Mouse (Mus musculus): Measurements from ENCODE around the gene Gm5724. TPM values are rescaled to one million over a fixed set of nuclear protein-coding genes. Genes with fewer than 3 reads are reported as not detected.

Gene Gm5724
- total RNA-seq (2021), result not detected

GRCm38 (mm10) chr6:141773710-141774109 is at the start of gene Gm5724:
Gm5724 (minus strand) TSS chr6:141773810.
- intact Hi-C loops (cut with DNase I), result no loop called here
- no peak for DNase-seq (ENCODE audit: extremely low spot score in 1 of 2, low spot score in 2 of 2)

DNA sequence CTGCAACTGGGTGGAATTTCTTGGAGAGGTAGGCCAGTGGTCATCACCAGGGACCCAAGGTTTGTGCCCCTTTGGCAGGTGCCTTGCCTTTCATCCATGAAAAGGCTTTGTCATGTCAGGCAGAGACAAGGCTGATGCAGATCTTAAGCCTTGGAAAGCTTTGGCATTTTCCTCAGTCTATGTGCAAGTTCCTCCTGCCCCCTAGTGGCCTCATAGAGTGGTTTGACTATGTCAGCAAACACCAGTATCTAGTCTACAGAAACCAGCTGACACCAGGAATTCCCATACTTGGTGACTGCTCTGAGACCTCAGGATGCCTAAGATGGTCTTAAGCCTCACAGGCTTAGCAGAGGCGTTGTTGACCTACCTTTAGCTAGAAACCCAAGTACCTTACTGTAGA is 24.2 kb upstream of the Gm5724 start:
- peak in 1 of 2 experiments; percentile 38 for DNase-seq (ENCODE audit: extremely low spot score in 1 of 2, low spot score in 2 of 2)
- intact Hi-C loops (cut with DNase I), result no loop called here

GRCm38 (mm10) chr6:141774476-141774875 is 866 bp upstream of the Gm5724 start:
- DNase-seq (ENCODE audit: extremely low spot score in 1 of 2, low spot score in 2 of 2), result no peak
- intact Hi-C loops (cut with DNase I), result no loop called here

DNA sequence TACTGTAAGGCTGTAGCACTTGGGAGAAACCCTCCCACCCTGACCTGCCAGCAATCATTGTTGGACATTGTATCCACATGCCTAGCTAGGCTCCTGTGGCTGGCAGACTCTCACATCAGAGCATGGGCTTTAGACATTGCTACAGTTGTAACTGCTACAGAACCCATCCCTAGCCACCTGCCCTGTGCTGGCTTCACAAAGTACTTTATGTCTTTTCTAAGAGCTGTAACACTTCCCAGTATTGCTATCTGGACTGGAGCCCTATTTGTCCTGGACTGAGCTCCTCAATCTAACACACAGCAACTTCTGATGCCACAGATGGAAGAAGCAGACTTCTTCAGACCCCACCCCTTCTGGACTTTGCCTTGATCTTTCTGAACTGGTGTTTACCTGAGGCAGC is 82.4 kb downstream of the Gm5724 start:
- no peak for DNase-seq (ENCODE audit: extremely low spot score in 1 of 2, low spot score in 2 of 2)
- intact Hi-C loops (cut with DNase I), result no loop called here

GRCm38 (mm10) chr6:141687008-141687407 is 86.6 kb downstream of the Gm5724 start:
- intact Hi-C loops (cut with DNase I), result no loop called here
- DNase-seq (ENCODE audit: extremely low spot score in 1 of 2, low spot score in 2 of 2), result no peak

Other genes with a start within 250 kb of the Gm5724 start
- 10 to 100 TPM; 84.1 to 87.9 TPM for gene Slco1c1, start 249.4 kb downstream of the Gm5724 start, total RNA-seq (2021)
- gene Slco1b2, start 144.3 kb downstream of the Gm5724 start, total RNA-seq (2021), result under 1 TPM in 1 of 2 experiments, not detected in 1; 0.17 TPM
- 10 to 100 TPM; 15.8 to 20.6 TPM for gene Slco1a4, start 82.4 kb upstream of the Gm5724 start, total RNA-seq (2021)
- gene Slco1a1, start 173.2 kb upstream of the Gm5724 start, total RNA-seq (2021), result not detected
- gene Gm6614, start 237.6 kb upstream of the Gm5724 start, total RNA-seq (2021), result not detected